Mouse (Mus musculus) limb, embryonic 13.5 days (tissue): Measurements from ENCODE around the gene 5530401A14Rik. TPM values are rescaled to one million over a fixed set of nuclear protein-coding genes. Genes with fewer than 3 reads are reported as not detected.

Experiments
- ATAC-seq: fragments of 200-750 bp; cut with Nextera tagmentation; 2 replicates; pipeline ENCODE4 v1.8.0; 2017; ENCODE audit warnings: low read depth, moderate number of reproducible peaks, moderate TSS enrichment; ENCODE audit not compliant: low FRiP score
- H3K27ac ChIP-seq: fragments of 300-500 bp; sonication (generic); 2 replicates; pipeline ENCODE4 v1.5.1; 2015; ENCODE audit warnings: inconsistent platforms, mild to moderate bottlenecking, moderate library complexity
- H3K27me3 ChIP-seq: fragments of 300-500 bp; sonication (generic); 2 replicates; pipeline ENCODE4 v1.6.1; 2015; ENCODE audit warnings: mild to moderate bottlenecking, inconsistent platforms
- H3K36me3 ChIP-seq: fragments of 300-500 bp; sonication (generic); 2 replicates; pipeline ENCODE4 v1.6.1; 2015; ENCODE audit warnings: inconsistent platforms, mild to moderate bottlenecking, moderate library complexity
- H3K4me1 ChIP-seq: fragments of 300-500 bp; sonication (generic); 2 replicates; pipeline ENCODE4 v1.6.1; 2015; ENCODE audit warnings: inconsistent platforms
- H3K4me2 ChIP-seq: fragments of 300-500 bp; sonication (generic); replicated peaks from 2 replicates; pipeline ENCODE4 v1.6.1; 2015; ENCODE audit warnings: inconsistent platforms, mild to moderate bottlenecking, moderate library complexity
- H3K4me3 ChIP-seq: fragments of 300-500 bp; sonication (generic); 2 replicates; pipeline ENCODE4 v1.5.1; 2015; ENCODE audit warnings: moderate library complexity, mild to moderate bottlenecking, inconsistent platforms
- H3K9ac ChIP-seq: fragments of 300-500 bp; sonication (generic); 2 replicates; pipeline ENCODE4 v1.6.1; 2015; ENCODE audit warnings: mild to moderate bottlenecking, inconsistent platforms
- H3K9me3 ChIP-seq: fragments of 300-500 bp; sonication (generic); 2 replicates; pipeline ENCODE4 v1.6.1; 2016; ENCODE audit warnings: inconsistent platforms
- WGBS: fragments of 180-500 bp; shearing (Covaris S2); methylation state at CpG from one replicate; pipeline ENCODE4 v1.1.7; 2015; 5-methylcytosine and 5-hydroxymethylcytosine counted together
- polyA plus RNA-seq: library from polyadenylated mRNA; unstranded; fragments of >200 nt; fragmentation: Nextera tagmentation; extraction: Ambion mirVana; gene quantifications from 2 replicates; pipeline ENCODE4 v1.2.1, GENCODE M21; 2015

Gene 5530401A14Rik
- polyA plus RNA-seq, 1 experiment from 2014 or later, result not detected

DNA sequence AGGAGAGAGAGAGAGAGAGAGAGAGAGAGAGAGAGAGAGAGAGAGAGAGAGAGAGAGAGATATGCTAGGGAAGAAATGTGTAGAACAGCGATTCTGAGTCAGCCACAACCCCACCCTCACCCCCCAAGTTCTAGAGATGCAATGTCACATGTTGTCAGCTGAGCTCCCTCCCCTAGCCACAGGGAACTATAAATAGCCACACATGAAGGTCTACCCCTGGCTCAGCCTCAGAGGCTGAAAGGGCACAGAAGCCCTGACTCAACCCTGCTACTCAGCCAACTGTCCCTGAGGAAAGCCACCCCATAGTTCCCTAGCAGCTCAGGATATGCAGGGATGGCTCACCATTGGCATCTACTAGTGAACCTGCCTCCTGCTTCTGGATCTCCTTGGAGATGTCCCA lies 81.7 kb downstream of the 5530401A14Rik start:
- H3K27me3 ChIP-seq, result 0 out of 2 replicates have a peak, but pooled peaks cover 3% of the 10 kb centered on the region
- no peaks in the 10 kb centered on the region for H3K9me3 ChIP-seq
- WGBS, result 71% methylated on average over 1 of the region's 1 CpGs

More for the DNA sequence above, 81.7 kb downstream of the 5530401A14Rik start:
- no peak overlapping the region for H3K9ac ChIP-seq
- ATAC-seq, result no peak
- no peaks in the 10 kb centered on the region for H3K36me3 ChIP-seq
- H3K4me2 ChIP-seq, result no peak overlapping the region
- no peaks in the 10 kb centered on the region for H3K4me1 ChIP-seq
- H3K27ac ChIP-seq, result no peak overlapping the region
- H3K4me3 ChIP-seq, result no peak overlapping the region

Other genes with a start within 250 kb of the 5530401A14Rik start
- gene Asic2, start 107.8 kb downstream of the 5530401A14Rik start, polyA plus RNA-seq, result 0.65 and 0.68 TPM in 2 replicates
- 4.7 and 5.2 TPM in 2 replicates for gene Ccl2, start 174.9 kb downstream of the 5530401A14Rik start, polyA plus RNA-seq
- gene Gm17268, start 177.9 kb downstream of the 5530401A14Rik start, polyA plus RNA-seq, result not detected in 2 replicates
- 2.1 TPM in 2 replicates for gene Ccl7, start 185.0 kb downstream of the 5530401A14Rik start, polyA plus RNA-seq
- gene Ccl11, start 197.2 kb downstream of the 5530401A14Rik start, polyA plus RNA-seq, result 2.2 and 2.3 TPM in 2 replicates
- gene Ccl12, start 241.2 kb downstream of the 5530401A14Rik start, polyA plus RNA-seq, result 3.2 and 3.7 TPM in 2 replicates